Mouse (Mus musculus) spleen, adult 12 weeks (tissue): ENCODE measurements around the gene Terb2.
"Not testable (repeated sequence)": the region's sequence is repeated elsewhere in the genome, so short reads cannot be mapped to it uniquely, and the experiment has no call there.

Experiments used
- DNase-seq: peaks from one replicate; pipeline ENCODE4 v3.0.0; 2022; ENCODE audit warnings: low spot score

Terb2 gene

DNA sequence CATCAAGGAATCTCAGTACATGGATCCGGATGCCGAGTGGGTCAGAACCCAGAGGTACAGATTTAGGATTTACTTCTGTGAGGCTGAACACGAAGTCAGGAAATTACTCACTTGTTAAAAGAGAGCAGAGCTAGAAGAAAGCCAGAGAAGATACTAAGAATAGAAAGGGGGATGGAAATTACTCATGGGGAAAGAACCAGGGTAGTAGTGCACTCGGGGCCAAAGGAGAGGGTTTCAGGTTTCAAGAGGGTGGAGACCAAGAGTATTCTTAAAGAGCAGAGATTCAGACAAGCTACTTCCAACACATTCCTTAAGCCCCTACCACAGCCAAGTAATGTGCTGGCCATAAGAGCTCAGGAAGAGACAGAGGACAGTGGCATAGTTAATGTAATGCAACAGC is 24.5 kb upstream of the Terb2 start:
- no peak for DNase-seq

DNA sequence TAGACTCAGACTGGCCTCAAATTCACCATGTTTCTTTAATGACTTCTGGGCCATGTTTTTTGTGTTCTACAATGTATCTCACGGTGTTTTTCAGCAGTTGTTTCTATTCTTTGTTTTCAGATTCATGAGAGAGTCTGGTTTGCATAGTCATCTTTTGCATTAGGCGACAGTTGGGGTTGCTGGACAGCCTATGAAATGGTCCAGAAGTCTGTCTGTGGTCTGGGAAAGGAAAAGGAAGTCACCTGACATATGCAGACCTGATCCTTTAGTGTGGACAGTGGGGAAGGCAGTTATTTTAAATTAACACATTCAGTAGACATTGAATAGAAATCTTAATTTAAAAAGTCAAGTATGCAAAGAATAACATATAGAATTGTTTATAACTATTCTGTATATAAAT is 23.5 kb upstream of the Terb2 start:
- DNase-seq = no peak

DNA sequence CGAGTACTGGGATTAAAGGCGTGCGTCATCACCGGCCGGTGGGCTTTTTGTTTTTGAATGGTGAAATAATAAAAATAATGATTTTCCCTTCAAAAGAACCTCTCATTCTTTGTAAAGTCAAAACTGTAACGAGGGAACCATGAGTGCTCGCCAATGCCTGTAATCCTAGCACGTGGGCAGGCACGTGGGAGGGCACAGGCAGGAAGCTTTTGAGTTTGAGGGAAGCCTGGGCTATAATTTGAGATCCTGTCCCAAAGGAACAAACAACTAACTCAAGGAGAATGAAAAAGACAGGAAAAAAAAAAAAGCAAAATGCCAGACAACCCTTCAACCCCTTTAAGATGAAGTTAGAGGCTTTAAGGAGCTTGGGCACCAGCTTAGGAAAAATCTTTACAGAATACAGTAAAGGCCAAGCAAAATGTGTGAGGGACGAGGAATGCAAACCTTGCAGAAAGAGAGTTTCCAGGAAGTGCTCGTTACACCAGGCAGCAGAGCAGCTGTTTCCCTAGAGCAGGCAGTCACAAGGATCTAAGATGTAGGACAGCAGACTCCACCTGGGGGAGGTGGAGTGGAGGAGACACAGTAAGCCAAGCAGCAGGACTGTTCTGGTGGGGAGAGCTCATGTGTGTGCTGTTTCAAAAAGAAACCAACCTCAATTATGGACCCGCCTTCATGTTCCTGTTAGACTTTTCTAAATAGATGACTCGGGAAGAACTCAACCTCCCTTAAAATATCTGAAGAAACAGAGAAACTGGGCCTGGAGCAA is 22.5 kb upstream of the Terb2 start:
- DNase-seq = no peak

DNA sequence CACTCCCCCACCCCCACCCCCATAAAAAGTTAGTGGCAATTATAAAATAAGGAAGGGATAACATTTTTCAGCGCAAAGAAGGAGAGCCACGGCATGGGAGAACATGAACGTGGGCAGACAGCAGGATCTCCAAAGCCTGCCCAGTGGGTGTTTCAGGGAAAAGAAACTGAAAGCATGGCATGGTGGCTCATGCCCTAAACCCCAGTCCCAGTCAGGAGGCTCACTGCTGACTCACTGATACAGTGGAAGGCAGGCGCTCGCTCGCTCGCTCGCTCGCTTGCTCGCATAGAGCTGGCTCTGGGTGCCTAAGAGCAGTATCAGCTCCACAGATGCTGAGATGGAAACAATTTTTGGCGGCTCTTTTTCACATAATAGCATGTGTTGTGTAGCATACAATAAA is 21.8 kb upstream of the Terb2 start:
- DNase-seq = no peak

DNA sequence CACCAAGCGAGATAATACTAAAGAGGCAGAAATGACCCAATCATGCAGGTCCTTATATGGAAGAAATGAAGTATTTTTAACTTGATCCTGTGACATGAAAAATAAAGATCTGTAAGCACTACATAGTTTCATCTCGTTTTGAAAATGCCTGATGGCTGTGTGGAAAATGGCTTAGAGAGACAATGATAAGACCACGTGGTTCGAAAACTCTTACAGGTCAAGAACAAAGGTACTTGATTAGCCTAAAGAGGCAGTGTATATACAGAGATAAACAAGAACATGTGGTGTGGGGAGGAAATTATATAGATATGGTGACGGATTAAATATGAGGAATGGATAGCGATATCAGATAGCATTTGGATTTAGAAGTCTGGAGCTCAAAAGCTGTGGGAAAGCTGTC is 14.8 kb upstream of the Terb2 start:
- DNase-seq = no peak

DNA sequence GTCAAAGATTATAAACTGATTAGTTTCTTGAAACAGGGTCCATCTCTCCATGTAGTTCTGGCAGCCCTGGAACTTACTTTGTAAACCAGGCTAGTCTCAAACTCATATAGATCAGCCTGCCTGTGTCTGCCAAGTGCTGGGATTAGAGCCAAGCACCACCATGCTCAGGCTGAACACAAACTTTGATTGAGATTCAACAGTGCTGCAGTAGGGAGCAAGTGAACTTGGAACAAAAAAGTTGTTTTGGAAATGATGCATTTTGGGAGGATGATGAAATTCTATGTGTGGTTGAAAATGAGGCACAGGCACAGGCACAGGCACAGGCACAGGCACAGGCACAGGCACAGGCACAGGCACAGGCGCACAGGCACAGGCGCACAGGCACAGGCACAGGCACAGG is 13.9 kb upstream of the Terb2 start:
- DNase-seq = no peak

DNA sequence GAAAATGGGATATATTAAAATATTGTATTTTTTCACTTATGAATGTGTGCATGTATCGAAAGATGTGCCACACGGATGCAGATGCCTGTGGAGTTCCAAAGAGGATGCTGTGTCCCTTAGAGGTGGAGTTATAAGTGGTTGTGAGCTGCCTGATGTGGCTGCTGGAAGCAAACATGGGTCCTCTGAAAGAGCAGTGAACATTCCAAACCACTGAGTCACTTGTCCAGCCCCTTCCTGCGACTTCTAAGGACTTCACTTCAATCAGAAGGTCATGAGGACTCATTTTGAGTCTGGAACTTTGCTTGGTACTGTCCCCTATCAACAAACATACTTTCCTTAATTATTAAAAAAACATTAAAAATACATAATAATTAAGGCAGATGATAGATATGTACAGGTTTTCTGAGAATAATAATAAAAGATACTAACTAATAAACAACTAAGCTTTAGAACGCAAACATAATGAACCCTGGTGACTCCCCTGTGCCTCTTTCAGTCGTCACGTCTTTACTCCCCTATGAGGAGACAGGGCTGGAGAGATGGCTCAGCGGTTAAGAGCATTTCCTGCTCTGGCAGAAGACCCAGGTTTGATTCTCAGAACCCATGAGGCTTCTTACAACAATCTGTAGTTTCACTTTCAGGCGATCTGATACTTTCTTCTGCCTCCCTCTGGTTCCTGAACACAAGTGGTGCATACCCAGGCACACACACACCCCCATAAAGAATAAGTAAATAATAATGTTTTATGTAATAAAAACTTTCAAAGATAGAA is 5.8 kb upstream of the Terb2 start:
- DNase-seq = no peak

DNA sequence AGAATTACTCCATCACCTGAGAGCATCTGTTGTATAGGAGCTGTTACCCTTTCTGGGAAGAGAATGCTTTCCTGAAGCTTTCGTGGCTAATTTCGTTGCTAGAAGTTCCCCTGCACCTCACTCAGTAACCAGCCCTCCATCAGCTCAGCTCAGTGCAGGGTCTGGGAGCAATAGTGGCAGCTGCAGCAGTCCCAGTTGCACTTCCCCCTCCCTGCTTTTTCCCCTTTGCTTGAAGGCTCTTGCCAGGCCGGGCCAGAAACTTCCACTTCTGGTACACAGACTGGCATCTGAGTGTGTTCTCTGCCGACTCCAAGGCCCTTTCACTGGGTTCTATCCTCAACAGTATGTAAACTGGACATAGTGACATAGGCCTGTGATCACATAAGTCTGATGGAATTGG is 986 bp upstream of the Terb2 start:
- no peak for DNase-seq

DNA sequence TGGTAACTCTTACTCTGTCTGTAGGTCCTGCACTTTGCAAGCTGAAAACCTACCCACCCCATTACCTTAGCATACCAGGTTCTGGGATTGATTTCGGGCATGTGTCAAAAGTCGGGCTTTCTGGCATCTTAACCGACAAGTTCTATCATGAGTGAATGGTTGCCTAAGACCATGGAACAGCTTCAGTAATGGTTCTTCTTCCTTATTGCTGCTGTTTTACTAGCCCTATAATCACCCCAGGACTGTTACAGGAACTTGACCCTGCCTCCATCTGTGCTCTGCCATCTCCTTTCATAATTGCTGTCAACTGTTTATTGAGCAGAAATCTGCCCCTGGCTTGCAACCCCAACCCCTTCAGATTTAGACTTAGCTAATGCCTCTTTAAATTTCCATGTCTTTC is 679 bp downstream of the Terb2 start:
- no peak for DNase-seq

DNA sequence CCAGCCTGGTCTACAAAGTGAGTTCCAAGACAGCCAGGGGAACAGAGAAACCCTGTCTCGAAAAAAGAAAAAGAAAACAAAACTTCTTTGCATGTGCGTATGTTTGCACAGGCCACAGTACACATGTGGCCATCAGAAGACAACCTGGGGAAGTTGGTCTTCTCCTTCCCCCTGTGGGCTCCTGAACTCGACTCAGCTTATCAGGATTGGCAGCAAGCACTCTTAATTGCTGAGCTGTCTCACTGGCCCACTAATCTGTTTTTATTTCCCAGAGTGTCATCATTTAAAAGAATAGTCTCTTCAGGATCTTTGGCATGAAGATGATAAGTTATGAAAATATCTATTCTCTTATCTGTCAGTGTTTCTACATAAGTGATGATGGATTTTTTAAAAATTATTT is 5.8 kb downstream of the Terb2 start:
- no peak for DNase-seq

DNA sequence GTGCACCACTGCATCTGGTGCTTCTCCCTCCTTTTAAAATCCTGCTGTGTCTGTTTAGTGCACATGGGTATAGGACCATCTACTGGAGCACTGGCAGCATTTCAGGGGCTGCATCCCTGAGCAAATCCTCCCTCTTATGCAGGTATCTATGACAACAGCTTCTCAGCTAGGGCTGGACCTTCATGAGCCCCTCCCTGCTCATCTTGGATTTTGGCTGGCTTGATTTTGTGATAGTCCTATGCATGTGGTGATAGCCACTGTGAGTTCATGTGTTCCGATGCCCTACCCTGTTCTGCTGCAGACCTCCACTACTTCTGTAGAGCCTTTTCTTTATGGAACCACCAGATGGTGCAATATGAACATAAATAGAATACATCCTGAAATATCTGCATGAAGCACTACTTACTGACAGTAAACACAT is 8.4 kb downstream of the Terb2 start:
- no peak for DNase-seq

DNA sequence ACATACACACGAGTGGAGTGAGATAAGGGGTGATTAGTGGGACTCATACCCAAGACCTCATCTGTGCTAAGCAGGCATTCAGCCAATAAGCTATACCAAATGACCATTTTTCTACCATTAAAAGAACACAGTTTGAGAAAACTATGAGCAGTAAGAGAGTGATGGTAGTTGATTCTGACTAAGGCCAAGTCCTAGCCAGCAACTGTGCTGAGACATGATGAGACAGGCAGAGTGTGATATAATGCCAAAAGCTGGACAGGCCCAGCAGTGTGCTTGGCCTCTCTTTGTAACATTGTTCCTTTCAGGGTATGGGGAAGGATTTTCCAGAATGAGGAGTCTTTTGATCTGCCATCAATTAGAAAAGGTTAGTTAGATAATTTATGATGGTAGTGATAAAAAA is 15.4 kb downstream of the Terb2 start:
- no peak for DNase-seq

DNA sequence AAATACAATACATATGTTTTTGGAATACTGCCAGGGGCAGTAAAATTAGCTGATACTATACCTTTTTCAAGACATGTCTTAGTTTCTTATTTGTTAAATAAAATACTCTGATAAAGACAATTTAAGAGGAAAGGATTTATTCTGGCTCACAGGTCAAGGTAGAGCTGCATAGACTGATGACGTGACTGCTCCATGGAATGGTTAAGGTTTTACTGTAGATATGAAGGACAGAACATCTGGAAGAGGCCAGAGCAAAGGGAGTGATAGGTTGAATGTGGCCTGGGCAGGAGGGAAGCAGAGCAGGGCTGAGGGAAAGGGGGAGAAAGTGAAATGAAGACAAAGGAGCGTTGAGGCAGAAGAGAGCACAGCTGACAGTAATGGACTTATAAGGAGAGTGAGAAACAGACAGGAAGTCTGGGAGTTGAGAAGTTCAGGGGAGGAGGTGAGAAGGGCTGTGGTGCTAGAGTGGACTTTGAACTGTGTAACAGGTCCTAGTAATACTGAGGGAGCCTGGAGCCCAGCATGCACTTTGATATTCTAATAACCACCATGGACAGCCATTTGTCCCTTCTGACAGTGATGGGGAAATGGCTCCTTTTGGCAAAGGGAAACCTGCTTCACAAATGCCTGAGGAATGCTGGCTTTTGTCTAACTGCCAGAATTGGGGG is 20.5 kb downstream of the Terb2 start:
- DNase-seq = no peak

DNA sequence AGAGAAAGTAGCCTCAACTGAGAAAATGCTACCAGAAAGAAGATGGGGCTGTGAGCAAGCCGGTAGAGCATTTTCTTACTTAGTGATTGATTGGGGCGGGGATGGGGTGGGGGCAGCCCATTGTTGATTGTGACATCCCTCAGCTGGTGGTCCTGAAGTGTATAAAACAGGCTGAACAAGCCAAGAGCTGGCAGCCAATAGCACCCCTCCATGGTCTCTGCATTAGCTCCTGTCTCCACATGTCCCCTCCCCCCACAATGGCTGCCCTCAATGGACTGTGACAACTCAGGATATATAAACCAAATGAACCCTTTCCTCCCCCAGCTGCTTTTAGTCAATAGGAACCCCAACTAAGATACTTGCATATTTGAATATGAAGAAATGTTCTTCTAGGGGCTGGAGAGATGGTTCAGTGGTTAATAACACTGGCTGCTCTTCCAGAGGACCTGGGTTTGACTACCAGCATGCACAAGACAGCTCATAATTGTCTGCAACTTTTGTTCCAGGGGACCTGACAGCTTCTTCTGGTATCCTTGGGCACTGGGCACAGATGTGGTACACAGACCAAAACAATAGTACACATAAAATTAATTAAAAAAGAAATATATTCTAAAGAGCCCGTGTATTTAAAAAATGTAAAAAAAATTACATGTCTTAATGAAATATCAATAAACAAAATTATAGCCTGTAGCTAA is 24.6 kb downstream of the Terb2 start:
- DNase-seq = no peak

DNA sequence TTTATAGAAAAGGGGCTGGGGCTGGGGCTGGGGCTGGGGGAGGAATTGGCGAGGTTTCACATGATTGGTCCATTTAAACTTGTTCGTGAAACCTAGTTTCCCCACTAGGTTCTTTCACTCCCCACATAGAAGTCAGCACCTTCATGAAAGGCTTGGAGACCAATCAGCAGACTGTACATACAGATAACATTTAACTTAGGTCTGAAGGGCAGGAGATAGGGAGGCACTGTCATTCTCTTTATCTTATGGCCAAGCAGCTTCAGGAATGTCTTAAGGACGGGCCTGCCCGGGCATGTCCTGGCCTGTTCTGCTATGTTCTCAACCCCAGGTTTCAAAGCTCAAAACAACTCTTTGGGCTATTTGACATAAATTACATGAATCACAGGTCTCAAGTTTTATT is 31.0 kb downstream of the Terb2 start:
- not testable (repeated sequence) for DNase-seq

DNA sequence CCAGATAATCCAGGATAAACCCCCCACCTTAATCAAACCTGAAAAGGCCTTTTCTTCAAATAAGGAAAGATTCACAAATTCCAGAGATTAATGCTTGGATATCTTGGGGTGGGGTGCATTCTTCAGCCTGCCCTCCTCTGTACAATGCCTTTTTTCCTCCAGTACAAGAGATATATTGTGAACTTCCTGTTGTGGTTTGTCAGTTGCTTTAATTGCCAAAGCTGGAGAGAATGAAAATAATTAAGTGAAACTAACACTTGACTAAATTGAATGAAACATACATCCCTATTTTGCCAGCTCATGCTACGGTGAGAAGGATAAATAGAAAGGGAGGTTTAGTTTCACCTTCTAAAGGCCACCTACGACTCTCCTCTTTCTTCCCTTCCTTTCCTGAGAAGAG is 32.2 kb downstream of the Terb2 start:
- DNase-seq = no peak

DNA sequence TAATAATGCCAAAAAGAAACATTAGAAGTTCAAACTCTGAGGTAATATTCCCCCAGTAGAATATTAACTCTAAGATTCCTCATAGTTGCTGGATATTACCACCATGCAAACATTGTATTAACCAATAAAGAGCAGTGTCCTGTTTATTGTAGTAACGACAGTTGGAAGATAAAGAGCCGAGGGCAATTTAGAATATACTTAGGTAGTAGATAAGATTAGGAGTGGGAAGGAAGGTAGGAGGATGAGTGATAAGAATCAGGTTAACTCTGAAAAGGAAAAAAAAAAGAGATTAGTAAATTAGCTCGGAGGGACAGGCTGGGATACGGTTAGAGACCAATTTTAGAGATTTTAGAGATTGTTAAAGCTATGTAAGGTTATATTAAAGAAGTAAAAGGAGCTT is 35.3 kb downstream of the Terb2 start:
- DNase-seq = no peak

DNA sequence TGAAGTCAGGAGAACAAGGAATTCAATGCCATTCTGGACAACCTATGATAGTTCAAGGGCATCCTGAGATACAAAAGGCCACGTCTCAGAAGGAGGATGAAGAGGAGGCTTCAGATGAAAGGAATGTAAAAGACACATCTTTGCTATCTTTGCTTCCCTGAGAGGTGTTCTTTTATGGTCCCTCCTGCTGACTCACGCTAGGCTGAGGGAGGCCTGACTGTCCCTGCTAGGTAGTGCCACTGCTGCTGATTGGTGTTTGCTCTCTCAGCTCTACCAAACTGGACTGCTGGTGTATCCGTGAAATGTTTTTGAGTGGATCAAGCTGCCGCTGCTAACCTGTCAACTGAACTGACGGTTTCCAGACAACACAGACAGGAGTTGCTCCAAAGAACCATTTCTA is 35.7 kb downstream of the Terb2 start:
- DNase-seq = no peak

DNA sequence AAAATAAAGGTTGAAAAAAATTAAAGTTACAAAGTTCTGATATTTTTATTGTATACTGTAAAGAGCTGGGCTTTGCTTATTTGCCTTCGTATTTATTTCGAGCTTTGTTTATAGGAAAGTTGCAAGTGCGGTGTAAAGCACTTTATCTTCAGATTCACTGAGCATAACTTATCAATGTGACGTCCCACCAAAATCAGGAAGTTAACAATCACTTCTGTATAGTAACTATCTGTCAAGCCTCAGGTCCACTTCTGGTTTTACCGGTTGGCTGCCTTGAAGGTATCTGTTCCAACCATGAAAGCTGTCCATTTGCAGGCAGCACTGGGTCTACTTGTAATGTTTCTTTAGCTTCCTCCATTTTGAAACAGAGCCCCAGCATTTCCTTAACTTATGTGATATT is 36.2 kb downstream of the Terb2 start:
- DNase-seq = no peak

DNA sequence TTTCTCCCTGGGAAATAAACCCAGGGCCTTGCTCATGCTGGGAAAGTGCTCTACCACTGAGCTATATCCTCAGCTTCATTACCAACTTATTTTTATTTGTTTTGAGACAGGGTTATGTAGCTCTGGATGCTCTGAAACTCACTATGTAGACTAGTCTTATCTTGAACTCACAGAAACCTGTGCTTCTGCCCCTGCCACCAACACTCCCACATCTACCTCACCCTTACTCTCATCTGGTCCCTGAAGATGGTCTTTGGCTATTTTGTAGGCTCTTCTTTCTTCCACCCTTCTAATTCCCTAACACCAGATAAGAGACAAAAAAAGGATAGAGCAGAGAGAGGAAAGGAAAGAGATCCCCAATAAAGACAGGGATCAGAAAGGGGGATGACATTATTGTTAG is 37.6 kb downstream of the Terb2 start:
- DNase-seq = no peak

DNA sequence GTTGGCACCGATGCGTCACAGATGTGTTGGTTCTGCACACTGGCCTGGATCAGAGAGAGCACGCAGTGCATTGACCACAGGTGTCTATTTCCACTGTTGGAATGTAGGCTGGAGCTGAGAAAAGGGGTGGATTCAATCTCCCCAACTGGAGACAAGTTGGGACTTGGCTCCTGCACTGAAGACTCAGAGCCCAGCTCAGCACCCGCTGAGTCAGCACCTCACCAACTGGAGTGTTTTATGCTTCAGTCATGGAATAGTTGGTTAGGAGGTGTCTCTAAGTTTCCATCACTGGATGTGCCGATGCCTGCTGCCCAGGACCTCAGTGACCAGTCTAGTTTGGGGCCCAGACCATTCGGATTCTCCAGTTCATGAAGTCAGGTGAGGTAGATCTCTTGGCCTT is 44.3 kb downstream of the Terb2 start:
- no peak for DNase-seq

DNA sequence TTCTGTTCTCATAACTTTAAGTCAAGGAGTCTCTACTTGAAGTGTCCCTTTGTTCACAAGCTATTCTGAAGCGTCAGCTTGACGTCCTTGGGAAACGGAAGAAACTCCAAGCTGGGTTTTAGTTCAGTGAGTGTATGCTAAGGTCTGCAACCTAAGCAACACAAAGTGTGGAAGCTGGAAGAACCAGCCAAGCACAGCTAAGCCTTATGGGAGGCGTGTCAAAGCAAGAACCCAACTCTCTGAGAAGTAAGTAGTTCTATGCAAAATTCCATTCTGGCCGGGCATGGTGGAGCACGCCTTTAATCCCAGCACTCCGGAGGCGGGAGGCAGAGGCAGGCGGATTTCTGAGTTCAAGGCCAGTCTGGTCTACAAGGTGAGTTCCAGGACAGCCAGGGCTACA is 45.5 kb downstream of the Terb2 start:
- no peak for DNase-seq

DNA sequence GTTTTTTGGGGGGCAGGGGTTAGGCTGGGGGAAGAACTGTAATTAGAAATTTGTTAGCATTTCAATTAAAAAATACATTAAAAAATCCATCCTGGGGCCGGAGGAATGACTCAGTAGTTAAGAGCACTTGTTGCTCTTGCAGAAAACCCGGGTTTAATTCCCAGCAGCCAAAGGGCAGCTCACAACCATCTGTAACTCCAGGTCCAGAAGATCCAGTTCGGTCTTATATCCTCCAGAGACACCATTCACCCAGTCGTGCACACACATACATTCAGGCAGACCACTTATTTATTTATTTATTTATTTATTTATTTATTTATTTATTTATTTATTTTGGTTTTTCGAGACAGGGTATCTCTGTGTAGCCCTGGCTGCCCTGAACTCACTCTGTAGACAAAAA is 47.3 kb downstream of the Terb2 start:
- no peak for DNase-seq
